Mouse (Mus musculus) neutrophil, adult 65 days (primary cell): ENCODE data around the gene Hus1b. TPM values are rescaled to one million over a fixed set of nuclear protein-coding genes. Genes with fewer than 3 reads are reported as not detected.

Source experiments
- total RNA-seq: library from RNA; stranded (reverse); gene quantifications from 2 replicates; pipeline ENCODE4 v1.2.4, GENCODE M21; 2023

Gene Hus1b
- total RNA-seq: 1.6 and 5.2 TPM in 2 replicates

GRCm38 (mm10) chr13:30947540-30947939 lies at the start of gene Hus1b:
TSS of gene Hus1b (minus strand) at chr13:30947759.

GRCm38 (mm10) chr13:30973501-30974246 lies 26.1 kb upstream of the Hus1b start, which contains the start of the genes Exoc2 and Gm5447:
TSS of gene Exoc2 (minus strand) at chr13:30974093.
TSS of gene Gm5447 (plus strand) at chr13:30974204.

Other genes starting within 250 kb of the Hus1b start
- 5.5 and 11.4 TPM in 2 replicates for gene Irf4, start 198.5 kb downstream of the Hus1b start, total RNA-seq
- gene Exoc2, start 26.3 kb upstream of the Hus1b start, total RNA-seq: 56.9 and 68.8 TPM in 2 replicates
- gene Gm5447, start 26.4 kb upstream of the Hus1b start, total RNA-seq: not detected in 2 replicates